Mouse (Mus musculus) gonadal fat pad, adult 2 months (tissue): ENCODE measurements around the gene Vps13d. TPM values are rescaled to one million over a fixed set of nuclear protein-coding genes. Genes with fewer than 3 reads are reported as not detected.

Experiments used
- DNase-seq: peaks from one replicate; pipeline ENCODE4 v3.0.0-alpha.2; 2012; ENCODE audit warnings: low read depth
- polyA plus RNA-seq: library from polyadenylated mRNA; depleted of rRNA; stranded (reverse); fragments of >200 nt; gene quantifications from 2 replicates; pipeline ENCODE4 v1.2.3, GENCODE M21; 2012

Vps13d gene
- polyA plus RNA-seq, 1 experiment, result 26.4 TPM

DNA sequence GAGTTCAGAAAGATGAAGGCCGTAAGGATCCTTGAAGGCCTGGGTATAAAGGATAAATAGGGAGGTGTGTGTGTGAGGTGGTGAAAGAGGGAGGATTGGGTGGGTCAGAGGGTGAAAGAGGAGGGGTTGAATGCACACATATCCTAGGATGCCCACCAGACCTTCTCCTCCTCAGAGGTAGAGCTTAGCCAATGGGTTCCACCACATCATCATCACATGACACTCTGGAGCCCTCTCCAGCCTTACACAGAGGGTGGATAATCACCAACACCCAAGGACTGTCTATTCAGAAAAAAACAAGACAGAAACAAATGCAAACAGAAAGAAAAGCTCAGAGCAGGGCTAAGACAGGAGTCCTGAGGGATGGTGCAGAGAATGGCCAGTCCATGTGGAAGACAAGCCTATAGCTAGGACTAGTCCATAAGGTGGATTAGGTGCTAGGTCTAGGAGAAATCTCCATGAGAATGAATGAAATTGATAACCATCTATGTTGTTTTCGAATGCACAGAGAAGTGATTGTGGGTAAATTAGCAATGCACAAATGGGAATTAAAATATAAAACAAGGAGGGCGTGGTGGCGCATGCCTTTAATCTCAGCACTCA, 188.8 kb downstream of the Vps13d start:
- no peak for DNase-seq

DNA sequence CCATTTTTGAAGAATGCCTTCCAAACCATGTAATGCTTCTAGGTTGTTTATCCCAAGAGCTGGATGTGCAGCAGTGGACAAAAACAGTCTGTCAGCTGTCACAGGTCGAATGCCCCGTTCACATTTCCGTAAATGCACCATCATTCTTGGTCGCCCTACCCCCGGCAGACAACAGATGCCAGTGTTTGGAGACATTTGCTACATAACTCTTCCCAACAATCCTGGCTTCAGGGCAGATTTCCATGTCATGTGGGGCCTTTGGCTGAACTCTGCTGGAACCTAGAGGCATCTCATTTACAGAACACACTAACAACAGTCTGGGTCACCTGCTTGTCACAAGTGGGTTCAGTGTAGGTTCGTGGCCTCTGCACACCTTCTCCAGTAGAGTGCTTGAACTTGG, 190.6 kb downstream of the Vps13d start:
- DNase-seq, result no peak

DNA sequence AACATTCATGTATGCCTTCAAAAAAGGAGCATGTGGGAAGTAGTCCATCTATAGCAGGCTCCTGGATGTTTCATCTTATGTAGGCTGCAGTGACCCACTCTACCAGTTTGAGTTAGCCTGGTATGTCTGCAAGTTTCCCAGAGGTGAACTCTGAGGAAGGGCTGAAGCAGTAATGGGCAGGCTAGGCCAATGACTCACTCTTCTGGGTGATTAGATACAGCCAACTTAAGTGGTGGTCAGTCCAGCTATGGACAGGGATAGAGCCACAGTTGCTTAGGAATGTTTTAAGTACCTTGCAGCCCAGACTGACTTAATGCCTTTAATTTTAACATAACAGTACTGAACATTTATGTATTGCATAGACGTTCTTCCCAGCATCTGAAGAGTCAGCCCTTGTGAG, 192.1 kb downstream of the Vps13d start:
- no peak for DNase-seq

DNA sequence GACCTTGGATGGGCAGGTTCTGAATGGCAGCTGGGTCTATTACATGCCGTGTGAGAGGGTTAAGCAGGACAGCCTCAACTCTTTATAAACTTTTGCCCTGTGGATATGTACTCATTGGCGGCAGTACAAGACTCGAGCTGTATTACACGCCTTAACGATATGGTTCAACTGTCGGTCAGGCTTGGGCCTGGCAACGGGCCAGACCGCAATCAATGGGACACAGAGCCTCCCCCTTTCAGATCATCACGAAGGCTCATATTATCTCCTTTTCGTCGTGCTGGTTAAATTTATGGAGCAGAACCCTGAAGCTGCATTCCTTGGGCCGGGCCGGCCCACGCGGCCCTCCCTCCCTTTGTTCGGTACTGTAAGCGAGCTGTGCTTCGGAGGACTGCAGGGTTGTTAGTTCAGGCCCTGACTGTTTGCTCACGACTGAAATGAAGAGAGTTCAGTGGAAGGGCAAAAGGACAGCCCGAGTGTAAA, 194.9 kb downstream of the Vps13d start:
- DNase-seq, result peak; percentile 85

DNA sequence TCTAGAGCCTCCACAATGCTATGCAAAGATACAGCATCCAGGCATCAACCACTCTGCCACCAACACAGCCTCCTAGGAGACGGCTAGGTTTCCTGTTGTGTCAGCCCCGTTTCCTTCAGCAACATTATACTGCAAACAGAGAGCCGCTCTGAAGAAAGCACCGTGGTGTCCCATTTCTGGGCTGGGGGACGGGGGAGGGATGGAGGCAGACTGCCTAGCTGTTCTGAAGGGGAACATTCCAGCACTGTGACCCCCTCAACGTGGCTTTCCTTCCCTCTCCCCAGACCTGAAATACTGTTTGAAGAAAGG, 195.3 kb downstream of the Vps13d start:
- DNase-seq, result no peak

DNA sequence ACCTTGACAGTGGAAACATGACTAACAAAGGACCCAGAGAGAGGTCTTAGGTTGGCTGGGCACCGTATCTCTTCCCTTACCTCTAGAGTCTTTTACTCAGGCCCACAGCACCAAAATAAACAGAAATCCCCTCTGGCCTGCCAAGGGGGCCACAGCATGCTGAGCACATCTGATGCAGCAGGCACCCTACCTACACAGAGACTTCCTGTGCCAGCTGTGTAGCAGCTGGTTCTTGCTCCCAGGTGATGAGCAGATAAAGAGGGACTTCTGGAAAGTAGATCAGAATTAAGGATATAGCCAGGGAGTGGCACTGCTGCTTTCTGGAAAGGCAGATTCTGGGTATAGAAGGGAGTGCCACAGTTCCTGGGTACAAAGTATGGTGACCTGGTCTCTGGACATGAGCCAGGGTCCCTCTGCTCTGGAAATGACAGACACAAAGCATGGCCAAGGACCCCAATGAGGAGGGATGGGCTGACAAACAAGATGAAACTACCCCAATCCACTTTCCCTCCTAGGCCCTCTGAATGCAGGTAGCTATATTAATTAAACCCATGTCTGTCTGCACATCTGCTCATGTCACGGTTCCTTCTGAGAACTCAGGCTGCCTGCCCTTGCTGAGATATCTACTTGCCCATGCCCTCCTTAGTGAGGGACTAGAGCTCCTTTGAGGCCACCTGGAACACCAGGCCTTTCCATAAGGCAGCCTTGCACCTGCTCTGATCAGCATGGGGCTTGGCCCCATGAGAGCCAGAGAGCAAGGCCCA, 195.8 kb downstream of the Vps13d start:
- DNase-seq, result no peak

DNA sequence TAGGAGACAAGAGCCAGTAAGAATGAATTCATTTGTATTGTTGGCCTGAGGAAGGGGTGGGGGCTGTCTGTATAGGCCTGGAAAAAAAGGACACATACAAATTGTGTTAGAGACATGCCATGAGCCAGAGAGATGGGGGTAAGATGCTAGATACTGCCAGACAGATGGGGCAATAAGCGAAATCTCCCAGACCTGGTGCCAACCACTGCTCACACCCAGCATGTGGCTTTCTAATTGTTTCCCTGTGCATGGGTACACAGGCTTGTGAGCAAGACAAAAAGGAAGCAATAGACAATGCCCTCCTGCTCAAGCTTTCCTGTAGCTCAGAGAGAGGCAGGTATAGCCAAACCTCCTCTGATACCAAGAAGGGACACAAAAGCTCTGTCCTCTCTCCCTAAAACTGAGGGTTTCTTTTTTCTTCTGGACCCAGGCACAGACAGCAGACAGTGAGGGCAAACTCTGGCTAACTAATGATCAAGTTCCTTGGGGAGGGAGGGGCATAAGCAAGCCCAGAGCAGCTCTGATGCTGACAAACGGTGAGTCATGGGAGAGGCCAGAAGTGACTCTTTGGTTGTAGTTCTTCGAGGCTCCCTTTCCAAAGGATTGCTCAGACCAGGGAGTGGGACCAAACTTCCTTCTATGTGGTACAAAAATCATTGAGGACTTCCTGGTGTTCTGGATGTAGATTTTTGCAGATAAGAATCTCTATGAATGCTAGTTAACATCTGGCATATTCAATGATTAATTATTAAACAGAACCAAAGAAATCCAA, 196.7 kb downstream of the Vps13d start:
- no peak for DNase-seq

DNA sequence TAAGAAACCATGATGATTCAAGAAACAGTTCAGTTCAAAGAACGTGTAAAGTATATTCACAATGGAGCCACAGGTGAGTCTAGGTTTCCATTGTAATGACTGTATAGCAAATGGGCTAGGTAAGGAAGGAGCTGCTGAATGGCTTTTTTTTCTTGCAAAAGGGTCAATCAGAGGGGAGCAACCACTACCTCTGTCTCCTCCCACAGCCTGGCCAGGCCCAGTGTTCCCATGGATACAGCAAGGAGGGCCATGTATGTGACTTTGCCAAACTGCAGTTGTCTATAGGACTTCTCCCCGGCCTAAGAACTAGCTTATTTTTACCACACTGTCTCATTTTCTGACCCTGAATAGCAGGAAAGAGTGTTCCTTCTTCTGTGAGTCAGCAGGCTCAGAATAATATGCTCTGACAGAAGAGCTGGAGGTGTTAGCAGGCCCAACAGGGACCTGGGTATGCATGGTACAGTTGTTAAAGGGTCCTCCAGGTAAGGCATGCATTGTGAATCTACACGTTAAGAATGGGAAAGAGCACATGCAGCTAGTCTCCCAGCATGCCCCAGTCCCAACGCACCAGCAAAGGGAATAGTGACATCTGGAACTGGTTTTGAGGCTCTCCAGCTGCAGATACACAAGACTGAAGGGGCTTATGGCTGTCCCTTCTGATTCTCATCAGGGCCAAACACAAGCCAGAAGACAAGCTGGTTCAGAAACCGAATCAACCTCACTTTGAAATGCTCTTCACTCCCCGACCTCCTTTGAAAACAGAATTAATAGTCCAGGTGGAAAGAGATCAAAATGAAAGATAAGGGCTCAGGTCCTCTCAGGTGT, 197.6 kb downstream of the Vps13d start:
- no peak for DNase-seq

DNA sequence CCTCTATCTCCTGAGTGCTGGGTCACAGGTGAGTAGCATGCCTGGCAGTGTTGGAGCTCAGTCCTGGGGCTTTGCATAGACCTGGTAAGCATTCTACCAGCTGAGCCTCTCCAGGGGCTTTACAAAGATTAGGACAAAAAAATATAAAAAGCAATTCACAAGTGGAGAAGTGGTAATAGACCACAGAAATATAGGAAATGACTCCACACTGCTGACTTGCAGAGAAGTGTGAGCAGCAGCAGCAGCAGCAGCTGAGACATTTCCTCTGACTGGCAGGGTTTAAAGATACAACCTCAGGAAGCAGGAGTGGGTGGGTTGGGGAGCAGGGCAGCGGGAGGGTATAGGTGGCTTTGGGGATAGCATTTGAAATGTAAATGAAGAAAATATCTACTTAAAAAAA, 199.0 kb downstream of the Vps13d start:
- no peak for DNase-seq

DNA sequence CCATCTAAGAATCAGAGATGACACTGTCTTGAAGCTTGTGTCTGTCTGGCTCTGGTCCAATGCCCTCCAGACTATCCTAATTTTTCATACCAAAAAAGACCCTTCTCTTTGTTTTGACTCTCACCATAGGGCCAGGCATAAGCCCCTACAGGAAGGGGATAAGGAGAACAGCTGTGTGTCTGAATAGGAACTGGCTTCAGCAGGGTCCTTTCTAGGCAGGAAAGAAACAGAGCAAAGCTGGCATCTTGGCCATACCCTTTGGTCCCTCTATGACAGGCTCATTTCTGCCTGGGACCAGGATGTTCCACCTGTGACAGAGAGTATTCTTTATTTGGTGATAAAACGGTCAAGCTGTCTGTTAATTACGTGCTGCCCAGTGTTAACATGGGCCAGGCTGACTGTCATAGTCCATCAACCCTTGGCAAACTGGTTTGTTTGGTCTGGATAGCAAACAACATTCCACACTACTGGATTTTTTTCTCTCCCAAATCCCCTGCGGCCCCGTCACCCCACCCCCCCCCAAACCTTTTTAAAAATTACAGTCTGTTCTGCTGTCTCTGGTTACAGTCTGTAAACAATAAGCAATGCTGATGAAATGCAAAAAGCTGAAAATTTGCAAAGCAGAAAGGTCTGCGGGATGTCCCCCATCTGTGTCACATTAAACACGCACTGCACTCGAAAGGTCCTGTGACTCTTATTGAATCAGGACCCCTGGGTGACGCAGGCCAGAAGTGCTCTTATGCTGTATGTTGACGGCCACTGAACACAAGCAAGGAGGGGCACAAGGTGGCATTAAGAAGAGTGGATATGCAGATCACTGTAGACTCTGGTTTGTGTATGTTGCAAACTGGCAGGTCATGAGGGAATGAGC, 201.5 kb downstream of the Vps13d start:
- no peak for DNase-seq

DNA sequence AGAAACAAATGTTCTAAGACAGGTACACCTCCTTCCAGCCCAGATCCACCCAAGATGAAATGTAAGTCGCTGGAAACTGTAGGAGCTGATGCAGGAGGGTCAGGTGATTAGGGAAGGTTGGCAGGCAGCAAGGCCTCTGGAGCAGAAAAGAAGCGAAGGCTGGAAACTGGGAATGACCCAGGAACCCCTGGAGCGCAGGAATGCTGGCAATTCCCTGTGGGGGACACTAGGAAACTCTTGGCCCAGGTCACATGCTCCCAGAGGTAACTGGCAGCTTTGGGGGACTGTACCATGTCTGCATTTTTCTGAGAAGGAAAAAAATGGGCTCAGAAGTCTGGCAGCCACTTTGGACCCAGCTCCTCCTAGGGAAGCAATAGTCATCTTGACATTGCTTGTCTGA, 202.4 kb downstream of the Vps13d start:
- DNase-seq, result no peak

DNA sequence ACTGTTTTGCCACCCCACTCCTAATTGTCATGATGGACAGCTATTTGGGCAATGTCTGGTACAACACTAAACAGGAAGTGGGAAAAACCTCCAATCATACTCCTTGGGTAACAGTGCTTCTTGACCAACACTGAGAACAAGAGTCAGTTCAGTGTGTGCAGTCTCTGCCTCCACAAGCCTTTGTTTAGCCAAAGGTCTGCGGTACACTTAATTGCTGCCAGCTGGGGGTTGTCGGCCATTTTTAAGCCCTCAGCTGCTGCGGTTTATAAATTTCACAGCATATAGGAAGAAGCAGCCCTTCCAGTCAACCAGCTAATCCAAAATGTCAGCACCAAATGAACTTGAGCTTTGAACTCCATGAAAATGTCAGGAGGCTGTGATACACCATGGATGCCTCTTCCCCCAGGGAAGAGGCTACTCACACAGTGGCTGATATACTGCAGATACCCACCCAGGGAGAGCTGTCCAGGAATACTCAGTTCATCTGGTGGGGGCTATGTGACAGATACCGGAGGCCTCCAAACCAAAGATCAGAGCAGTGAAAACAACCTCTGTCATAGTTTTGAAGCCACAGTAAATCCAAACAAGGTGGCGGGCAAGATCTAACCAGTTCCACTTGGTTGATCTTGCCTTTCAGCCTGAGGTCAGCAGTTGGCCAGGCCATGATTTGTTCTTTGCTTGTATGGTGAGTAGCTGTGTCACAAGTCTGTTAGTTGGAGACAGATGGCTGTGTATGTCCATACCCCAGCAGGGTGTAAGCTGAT, 206.2 kb downstream of the Vps13d start:
- no peak for DNase-seq

DNA sequence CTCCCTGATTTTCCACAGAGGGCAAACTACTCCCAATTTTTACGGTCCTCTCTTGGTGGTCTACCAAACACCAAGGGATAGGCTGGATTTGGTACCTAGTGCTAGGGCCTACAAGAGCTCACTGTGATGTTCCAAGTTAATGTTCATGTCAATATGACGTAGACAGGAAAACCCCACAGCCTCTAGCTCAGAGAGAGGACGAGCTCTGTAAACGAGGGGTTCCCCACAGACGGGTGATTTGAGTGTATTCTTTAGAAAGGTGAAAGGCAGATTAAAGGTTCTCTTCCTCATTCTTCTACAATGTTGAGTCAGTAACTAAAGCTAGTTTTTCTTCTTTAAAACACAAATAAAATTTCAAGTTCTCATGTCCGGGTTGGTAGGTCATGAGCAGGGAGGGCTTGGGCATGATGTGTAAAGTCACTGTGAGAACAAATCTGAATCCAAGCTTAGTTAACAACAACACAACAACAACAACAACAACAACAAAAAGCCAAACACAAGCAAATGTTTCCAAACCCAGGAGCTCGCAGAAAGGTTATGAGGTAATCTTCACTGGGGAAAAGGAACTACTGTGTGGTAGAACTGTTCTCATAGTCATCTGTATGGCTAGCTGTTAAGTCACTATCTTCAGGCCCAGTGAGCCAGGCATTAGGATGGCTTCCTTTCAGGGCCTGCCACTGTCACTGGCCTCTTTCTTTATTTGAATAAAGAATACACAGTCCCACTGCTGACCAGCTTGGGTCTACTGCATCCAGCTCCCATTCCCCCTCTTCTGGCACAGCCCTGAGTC, 208.6 kb downstream of the Vps13d start:
- no peak for DNase-seq

DNA sequence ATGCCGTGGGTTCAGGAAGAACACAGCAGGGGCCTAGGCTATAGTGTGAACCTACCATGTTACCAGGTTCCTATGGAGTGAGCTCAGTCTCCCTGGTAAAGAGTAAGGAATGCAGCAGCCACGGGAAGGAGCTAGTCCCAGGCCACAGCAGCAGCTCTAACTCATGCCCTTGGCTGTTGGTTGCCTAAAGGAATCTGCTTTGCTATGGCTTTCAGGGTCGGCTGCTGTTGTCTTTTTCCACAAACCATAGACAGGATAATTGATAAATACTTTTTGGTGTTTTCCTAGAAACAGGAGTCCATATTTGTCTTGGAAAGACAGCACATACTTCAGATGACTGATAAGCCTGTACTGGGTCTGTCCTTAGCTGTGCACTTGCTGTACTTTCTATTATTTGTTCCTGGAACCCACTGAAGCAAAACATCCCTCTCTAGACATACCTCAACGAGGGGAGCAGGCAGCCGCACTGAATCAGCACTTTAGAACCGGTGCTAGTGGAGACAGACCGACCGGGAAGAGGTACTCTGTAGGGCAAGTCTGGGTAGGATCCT, 210.9 kb downstream of the Vps13d start:
- no peak for DNase-seq

DNA sequence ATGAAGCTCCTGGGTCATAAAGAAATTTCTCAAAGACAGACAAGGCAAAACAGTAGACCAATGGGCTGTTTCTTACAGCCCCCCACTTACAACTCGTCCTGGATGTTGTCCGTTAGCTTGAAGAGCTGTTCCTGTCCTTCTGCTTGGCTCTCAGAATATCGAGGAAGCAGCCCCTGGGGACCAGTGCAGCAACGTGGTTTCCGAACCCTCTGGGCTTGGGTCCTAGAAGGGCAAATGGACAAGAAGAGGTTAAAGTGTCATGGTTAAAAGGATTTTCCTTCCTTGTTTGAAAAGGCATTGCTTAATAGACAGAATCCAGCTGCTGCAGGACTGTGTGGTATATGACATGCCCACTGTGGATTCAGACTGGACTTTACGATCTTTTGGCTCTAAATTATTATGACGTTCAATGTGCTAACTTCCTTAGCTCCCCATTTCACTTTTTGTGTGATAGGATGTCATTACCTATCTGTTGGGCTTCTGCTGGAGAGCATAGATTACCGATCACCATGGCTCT, 211.5 kb downstream of the Vps13d start:
- no peak for DNase-seq

DNA sequence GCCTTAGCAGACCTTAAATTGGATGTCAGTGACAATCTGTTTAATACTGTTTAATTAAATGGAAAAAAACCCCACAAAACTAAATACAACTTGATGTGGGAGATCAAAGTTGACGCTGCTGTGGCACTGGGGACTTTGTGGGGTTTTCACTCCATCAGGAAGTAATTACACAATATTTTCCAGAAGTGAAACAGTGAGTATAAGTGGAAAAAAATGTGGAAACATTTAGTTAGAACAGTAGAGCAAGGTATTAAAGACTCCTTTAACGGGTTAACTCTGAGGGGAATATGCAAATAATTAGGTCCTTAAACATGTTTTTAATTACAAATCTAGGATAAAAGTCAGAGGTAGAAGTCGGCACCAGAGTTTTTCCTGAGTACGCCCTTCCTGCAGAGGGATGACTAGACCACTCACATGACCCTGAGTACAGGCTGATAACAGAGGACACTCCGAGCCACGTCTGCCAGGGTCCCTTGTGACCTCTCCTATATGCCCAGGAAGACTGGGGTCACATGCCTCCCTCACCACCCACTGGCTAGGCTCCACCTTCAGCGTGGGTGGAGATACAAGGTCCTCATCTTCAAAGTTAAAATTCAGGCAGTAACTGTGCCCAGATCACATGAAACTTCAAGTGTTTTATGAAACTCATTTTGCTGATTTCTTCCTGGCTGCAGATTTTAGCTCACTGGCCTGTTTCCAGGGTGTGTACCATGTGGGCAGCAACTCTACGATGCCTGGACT, 213.8 kb downstream of the Vps13d start:
- DNase-seq, result no peak

DNA sequence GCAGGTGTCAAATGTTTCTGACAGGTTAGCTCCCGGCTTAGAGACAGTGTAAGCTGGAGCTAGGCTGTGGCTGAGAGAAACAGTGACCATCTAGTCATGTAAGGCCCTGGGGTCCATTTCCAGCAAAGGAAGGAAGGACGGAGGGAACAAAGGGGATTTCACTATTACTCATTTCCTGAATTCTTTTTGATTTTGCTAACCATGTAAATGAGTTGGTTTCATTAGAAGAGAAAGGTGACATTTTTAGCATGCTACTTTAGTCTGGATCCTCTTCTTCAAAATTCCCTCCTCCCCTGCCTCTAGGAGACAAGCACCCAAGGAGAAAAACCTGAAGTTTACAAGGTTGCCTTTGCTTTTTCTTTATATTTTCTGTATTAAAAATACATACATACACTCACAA, 214.7 kb downstream of the Vps13d start:
- DNase-seq, result no peak

DNA sequence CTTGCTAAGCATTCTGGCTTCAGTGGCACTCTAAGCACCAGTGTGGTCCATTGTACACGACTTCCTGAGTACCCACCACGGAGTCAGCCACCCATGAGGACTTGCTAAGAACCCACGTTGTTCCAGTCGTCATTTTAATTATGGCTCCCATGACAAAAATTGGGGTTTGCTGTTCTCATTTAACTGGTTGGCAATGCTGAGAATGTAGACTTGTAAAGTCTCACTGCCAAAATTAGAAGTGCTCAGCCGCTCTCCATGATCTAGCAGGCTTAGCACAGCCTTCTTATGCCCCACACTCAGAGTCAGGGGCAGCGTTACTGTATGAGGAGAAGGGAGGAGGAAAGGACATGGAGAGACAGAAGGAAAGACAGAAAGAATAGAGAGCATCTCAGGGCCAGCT, 216.8 kb downstream of the Vps13d start:
- DNase-seq, result no peak
